In the genomic region with DNA sequence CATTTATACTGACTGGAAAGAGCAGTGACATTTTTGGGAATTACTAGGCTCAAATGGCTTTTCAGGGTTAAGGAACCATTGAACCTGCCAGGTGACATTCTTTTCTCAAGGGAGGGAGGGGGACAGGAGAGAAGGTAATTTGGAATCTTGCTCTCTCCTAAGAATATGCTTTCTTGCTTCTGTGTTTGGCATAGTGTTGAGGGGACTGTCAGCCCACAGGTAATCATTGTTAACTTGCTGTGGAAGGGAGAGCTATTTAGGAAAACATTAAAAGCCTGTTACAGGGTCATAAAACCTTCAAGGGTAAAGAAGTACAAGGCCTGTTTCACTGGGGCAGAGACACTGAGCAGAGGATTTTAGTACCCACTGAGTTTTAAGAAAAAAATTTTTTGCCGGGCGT, we compare ENCODE assay signal across 24 mouse cellular contexts. TPM values are rescaled to one million over a fixed set of nuclear protein-coding genes. Genes with fewer than 3 reads are reported as not detected.
DNase-seq lines count a peak whose midpoint lies in the region; ATAC-seq and TF ChIP-seq lines count a peak whose summit lies in the region.
"Had no signal": no experiment of that assay in that cellular context is flagged by ENCODE, and none has a peak within 500 bp of the region (broad histone marks: within the 10 kb centered on the region; RNA-seq: fewer than 3 reads in every experiment).

No protein-coding gene starts in this region.

- no peak overlapping the region for H3K4me3 ChIP-seq in kidney, adult 2 months (ENCODE audit: insufficient read depth, low read depth, low read length)
- H3K4me3 ChIP-seq in kidney, embryonic 15.5 days (replicated peaks) = no peak overlapping the region
- no peak overlapping the region for H3K4me3 ChIP-seq in kidney, embryonic 16.5 days (ENCODE audit: low read length)
- H3K4me3 ChIP-seq: embryonic facial prominence, embryonic 10.5 days; embryonic facial prominence, embryonic 12.5 days; forebrain, embryonic 13.5 days; forebrain, embryonic 15.5 days had no signal

- no peak for TF ChIP-seq CTCF in kidney, adult 2 months (conservative IDR thresholded peaks at IDR 0.05; ENCODE audit: insufficient read depth, insufficient read length, low read depth, low read length)

- H3K4me2 ChIP-seq in kidney, embryonic 15.5 days = no peak overlapping the region
- H3K4me2 ChIP-seq in kidney, embryonic 16.5 days (replicated peaks; ENCODE audit: low read depth, low read length) = no peak overlapping the region
- H3K4me2 ChIP-seq: embryonic facial prominence, embryonic 12.5 days; forebrain, embryonic 13.5 days; forebrain, embryonic 15.5 days had no signal

- H3K36me3 ChIP-seq in kidney, adult 2 months (ENCODE audit: control insufficient read depth, insufficient read depth, low read length) = no peaks in the 10 kb centered on the region
- no peaks in the 10 kb centered on the region for H3K36me3 ChIP-seq in kidney, embryonic 15.5 days
- no peaks in the 10 kb centered on the region for H3K36me3 ChIP-seq in kidney, embryonic 16.5 days (ENCODE audit: insufficient read depth, low read length)
- H3K36me3 ChIP-seq: embryonic facial prominence, embryonic 10.5 days; embryonic facial prominence, embryonic 12.5 days; forebrain, embryonic 15.5 days; G1E had no signal

- 53% methylated on average over 2 of the region's 2 CpGs for WGBS in kidney, adult 2 months
- 85% methylated on average over 2 of the region's 2 CpGs for WGBS in kidney, embryonic 15.5 days
- 75% methylated on average over 2 of the region's 2 CpGs for WGBS in kidney, embryonic 16.5 days

- no peaks in the 10 kb centered on the region for H3K27me3 ChIP-seq in kidney, adult 2 months (replicated peaks; ENCODE audit: control insufficient read depth, insufficient read depth, low read length)
- no peaks in the 10 kb centered on the region for H3K27me3 ChIP-seq in kidney, embryonic 15.5 days
- no peaks in the 10 kb centered on the region for H3K27me3 ChIP-seq in kidney, embryonic 16.5 days (ENCODE audit: insufficient read depth, low read length)
- H3K27me3 ChIP-seq: CH12.LX; embryonic facial prominence, embryonic 12.5 days; forebrain, embryonic 13.5 days; forebrain, embryonic 15.5 days; Patski had no signal

- peak; percentile 52 for DNase-seq in kidney, adult 2 months
- DNase-seq in kidney, adult 18-20 months = no peak
- peak; percentile 27 for DNase-seq in kidney, postnatal 14 days
- no peak for DNase-seq in kidney, adult 11 months
- DNase-seq: adrenal gland, adult 8-10 months; adrenal gland, postnatal 14 days; adrenal gland, postnatal 36 days; B cell, adult 2 months; cerebellum, adult 11-12 months; cerebellum, adult 2 months; cerebellum, adult 9-10 months; cerebellum, postnatal 10 days; cerebellum, postnatal 25 days had no signal

- no peaks in the 10 kb centered on the region for H3K4me1 ChIP-seq in kidney, adult 2 months (ENCODE audit: control insufficient read depth, insufficient read depth, low read length)
- peaks cover 4% of the 10 kb centered on the region; the same call in 1 of the 2 replicates for H3K4me1 ChIP-seq in kidney, embryonic 15.5 days
- H3K4me1 ChIP-seq in kidney, embryonic 16.5 days (ENCODE audit: insufficient read depth, low read length) = peaks cover 9% of the 10 kb centered on the region; the same call in 1 of the 2 replicates
- H3K4me1 ChIP-seq: embryonic facial prominence, embryonic 10.5 days; embryonic facial prominence, embryonic 12.5 days; forebrain, embryonic 13.5 days; forebrain, embryonic 15.5 days had no signal

- H3K9ac ChIP-seq in kidney, embryonic 15.5 days = no peak overlapping the region
- H3K9ac ChIP-seq in kidney, embryonic 16.5 days (replicated peaks; ENCODE audit: low read length) = no peak overlapping the region
- H3K9ac ChIP-seq: embryonic facial prominence, embryonic 12.5 days; forebrain, embryonic 13.5 days; forebrain, embryonic 15.5 days had no signal

- ATAC-seq in kidney, embryonic 15.5 days (replicated peaks; ENCODE audit: low FRiP score) = no peak
- peak; percentile 67 for ATAC-seq in kidney, embryonic 16.5 days (ENCODE audit: low FRiP score, low TSS enrichment)
- ATAC-seq: activated CD4-positive, CD25-positive, alpha-beta regulatory T cell, adult 4 months; CD4-positive, CD25-positive, alpha-beta regulatory T cell, adult 4 months; forebrain, embryonic 13.5 days; forebrain, embryonic 15.5 days; Patski had no signal

- no peaks in the 10 kb centered on the region for H3K9me3 ChIP-seq in kidney, embryonic 15.5 days (replicated peaks)
- no peaks in the 10 kb centered on the region for H3K9me3 ChIP-seq in kidney, embryonic 16.5 days (ENCODE audit: low read length)
- H3K9me3 ChIP-seq: embryonic facial prominence, embryonic 10.5 days; embryonic facial prominence, embryonic 12.5 days; forebrain, embryonic 13.5 days; forebrain, embryonic 15.5 days; G1E had no signal

- TF ChIP-seq POLR2A in kidney, adult 2 months (IDR thresholded peaks at IDR 0.05; ENCODE audit: low read depth, low read length) = no peak

- no peak overlapping the region for H3K27ac ChIP-seq in kidney, adult 2 months (ENCODE audit: insufficient read depth, low read depth, low read length)
- H3K27ac ChIP-seq in kidney, embryonic 15.5 days = no peak overlapping the region
- H3K27ac ChIP-seq in kidney, embryonic 16.5 days (ENCODE audit: low read length) = no peak overlapping the region
- H3K27ac ChIP-seq: embryonic facial prominence, embryonic 10.5 days; embryonic facial prominence, embryonic 12.5 days; forebrain, embryonic 13.5 days; forebrain, embryonic 15.5 days had no signal

RNA-seq across cellular contexts. Expression of gene Fam69a, which starts 30.3 kb away (rescaled TPM):
- polyA plus RNA-seq in kidney, adult 2 months (2012; rRNA removed) = 4.4 and 7.0 TPM in 2 replicates
- 19.1 and 21.3 TPM in 2 replicates for polyA plus RNA-seq in kidney, embryonic 15.5 days (2015; fragmentation: Nextera tagmentation; extraction: Ambion mirVana)
- polyA plus RNA-seq in kidney, embryonic 16.5 days (2015; fragmentation: Nextera tagmentation; extraction: Ambion mirVana) = 19.6 and 20.8 TPM in 2 replicates

RNA-seq across cellular contexts. Expression of gene Mtf2, which starts 48.2 kb away (rescaled TPM):
- 5.4 and 8.1 TPM in 2 replicates for polyA plus RNA-seq in kidney, adult 2 months (2012; rRNA removed)
- 99.0 and 99.6 TPM in 2 replicates for polyA plus RNA-seq in kidney, embryonic 15.5 days (2015; fragmentation: Nextera tagmentation; extraction: Ambion mirVana)
- 91.5 and 97.4 TPM in 2 replicates for polyA plus RNA-seq in kidney, embryonic 16.5 days (2015; fragmentation: Nextera tagmentation; extraction: Ambion mirVana)

Comparison
In these comparisons a context has a peak if more than half of its experiments do, and no peak if none do; other contexts are left out.
1. DNase-seq: peak in kidney, adult 2 months (single experiment) and kidney, postnatal 14 days (single experiment); none in kidney, adult 18-20 months (single experiment) and kidney, adult 11 months (single experiment).
2. RNA of gene Mtf2, which starts 48.2 kb away (polyA plus RNA-seq): 99.0 to 99.6 TPM in kidney, embryonic 15.5 days and 91.5 to 97.4 TPM in kidney, embryonic 16.5 days; 5.4 to 8.1 TPM in kidney, adult 2 months; every median in the first group is over 10 times any median in the second.